Mouse (Mus musculus) cortical plate, adult 2 months (tissue): ENCODE results near the gene Ltk. TPM values are rescaled to one million over a fixed set of nuclear protein-coding genes. Genes with fewer than 3 reads are reported as not detected.

Source experiments
- H3K27ac ChIP-seq: fragments of 200-500 bp; 2 replicates; pipeline ENCODE4 v1.5.1; 2012; ENCODE audit warnings: low read length, control low read depth, inconsistent platforms; ENCODE audit not compliant: insufficient read depth
- H3K4me1 ChIP-seq: fragments of 200-500 bp; 2 replicates; pipeline ENCODE4 v1.6.1; 2011; ENCODE audit warnings: low read length; ENCODE audit not compliant: control insufficient read depth, insufficient read depth
- H3K4me3 ChIP-seq: fragments of 200-500 bp; 2 replicates; pipeline ENCODE4 v1.5.1; 2011; ENCODE audit warnings: mild to moderate bottlenecking, low read length, control low read depth; ENCODE audit not compliant: insufficient read depth
- CTCF ChIP-seq: fragments of 200-500 bp; IDR thresholded peaks from 2 replicates; pipeline ENCODE4 v1.5.1; 2011; ENCODE audit warnings: mild to moderate bottlenecking, control low read depth, low read length; ENCODE audit not compliant: insufficient read depth; ENCODE audit errors: extremely low read depth
- POLR2A ChIP-seq: fragments of 200-500 bp; IDR thresholded peaks from 2 replicates; pipeline ENCODE4 v1.6.1; 2011; ENCODE audit warnings: mild to moderate bottlenecking, low read length, control low read depth; ENCODE audit not compliant: insufficient read depth; ENCODE audit errors: extremely low read depth
- polyA plus RNA-seq: library from polyadenylated mRNA; depleted of rRNA; stranded (reverse); fragments of >200 nt; gene quantifications from 2 replicates; pipeline ENCODE4 v1.2.3, GENCODE M21; 2012

Gene Ltk
- polyA plus RNA-seq, 1 experiment: 63.2 TPM

DNA sequence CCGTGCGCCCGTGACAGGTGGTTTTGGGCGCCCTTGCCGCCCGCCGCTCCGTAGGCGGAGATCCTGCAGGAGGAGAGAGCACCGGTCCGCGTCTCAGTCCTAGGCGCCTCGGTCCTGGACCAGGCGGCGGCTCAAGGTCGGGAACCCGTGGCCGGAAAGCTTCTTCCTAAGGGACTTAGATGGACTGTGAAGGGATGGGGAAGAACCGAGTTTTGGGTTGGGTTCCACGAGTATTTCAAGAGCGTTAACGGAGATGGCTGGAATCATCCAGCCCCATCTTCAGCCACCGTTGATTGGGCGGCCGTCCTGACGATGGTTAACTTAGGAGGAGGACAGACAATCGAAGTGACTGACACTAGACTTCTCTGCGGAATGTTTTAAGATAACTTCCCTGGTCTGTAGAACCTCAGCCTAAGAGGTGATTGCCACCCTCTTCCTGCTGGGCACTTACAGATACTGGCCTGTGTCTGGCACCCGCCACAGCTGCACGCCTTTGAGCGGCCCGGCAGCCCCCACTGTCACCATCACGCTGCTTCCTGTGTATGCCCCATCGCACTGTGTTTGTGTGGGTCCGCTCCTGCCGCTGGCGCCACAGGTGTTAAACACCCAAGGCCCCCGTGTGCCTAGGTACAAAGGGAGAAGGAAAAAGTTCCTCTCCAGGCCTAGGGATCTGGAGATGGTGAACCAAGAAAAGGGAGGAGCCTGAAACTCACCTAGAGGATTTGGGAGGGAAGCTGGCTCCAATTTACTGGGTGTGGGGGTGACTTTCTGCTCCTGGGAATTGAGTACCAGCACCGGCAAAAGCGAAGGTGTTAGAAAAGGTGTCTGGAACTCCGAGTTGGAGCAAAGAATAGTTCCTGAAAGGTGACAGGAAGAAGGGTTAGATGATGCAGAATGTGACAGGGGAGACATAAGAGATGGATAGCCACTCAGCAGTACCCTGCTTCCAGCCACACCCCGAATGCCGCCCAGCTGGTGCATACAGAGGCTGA lies 1.1 kb downstream of the Ltk start:
- TF ChIP-seq POLR2A: no peak
- no peak for TF ChIP-seq CTCF
- Histone ChIP-seq H3K4me1 (peaks cover 1% of the 10 kb centered on the region; the same call in 1 of the 2 replicates), H3K27ac (no peak overlapping the region), H3K4me3 (peak overlapping the region; percentile 44)

DNA sequence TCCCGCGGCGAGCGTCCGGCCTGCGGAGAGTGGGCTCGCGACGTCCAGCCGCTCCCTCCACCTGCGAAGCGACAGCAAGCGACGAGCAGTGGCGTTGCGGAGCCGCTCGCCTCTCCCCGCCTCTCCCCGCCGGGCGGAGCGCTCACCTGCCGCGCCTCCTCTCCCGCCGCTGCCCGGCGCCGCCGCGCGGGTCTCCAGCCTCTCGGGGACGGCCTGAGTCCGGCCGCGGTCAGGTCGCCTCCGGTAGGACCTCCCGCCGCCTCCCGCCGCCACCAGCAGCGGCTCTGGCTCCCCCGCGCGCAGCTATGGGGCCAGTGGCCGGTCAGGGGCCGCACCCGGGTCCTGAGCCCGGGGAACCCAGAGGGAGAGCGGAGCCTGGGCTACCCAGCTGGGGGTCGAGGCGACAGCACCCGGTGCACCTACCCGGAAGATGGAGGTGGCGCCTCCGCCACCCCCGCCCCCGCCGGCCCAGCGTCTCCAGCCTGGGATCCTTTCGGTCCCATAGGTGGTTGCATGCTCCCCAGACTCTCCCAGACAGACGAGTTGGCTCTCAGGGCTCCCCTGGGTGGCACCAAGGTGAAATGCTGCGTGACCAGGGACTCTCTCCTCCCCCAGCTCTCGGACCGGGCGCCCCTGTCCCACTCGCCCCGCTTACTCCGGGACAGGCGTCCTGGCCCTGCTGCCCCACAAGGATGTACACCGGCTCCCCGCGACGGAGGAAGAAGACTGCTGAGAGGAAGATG lies 2.0 kb downstream of the Ltk start:
- no peak for TF ChIP-seq CTCF
- TF ChIP-seq POLR2A: no peak
- Histone ChIP-seq H3K27ac (peak overlapping the region; percentile 66), H3K4me3 (peak overlapping the region; percentile 44), H3K4me1 (peaks cover 1% of the 10 kb centered on the region; the same call in 1 of the 2 replicates)

DNA sequence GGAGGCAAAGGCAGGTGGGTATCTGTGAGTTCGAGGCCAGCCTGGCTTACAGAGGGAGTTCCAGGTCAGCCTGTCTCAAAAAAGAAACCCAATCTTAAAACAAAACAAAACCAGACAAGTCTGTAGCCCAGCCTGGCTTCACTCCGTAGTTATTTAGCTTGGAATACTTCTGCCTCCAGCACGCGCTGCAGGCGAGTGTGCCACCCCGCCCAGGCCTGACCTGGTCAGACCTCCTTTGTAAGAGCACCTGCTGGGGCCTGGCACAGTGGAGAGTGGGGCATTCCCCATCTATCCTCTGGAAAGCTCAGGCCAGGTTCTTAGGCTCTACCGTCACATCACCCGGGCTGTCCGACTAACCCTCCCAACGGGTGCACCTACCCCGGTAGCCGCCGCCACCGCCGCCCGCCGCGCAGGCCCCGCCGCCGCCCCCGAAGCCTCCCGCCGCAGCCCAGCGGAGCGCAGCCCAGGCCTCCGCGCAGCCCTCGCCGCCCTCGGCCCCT lies 2.6 kb downstream of the Ltk start:
- peak overlapping the region; percentile 66; the same call in 1 of the 2 replicates for H3K27ac ChIP-seq
- peak overlapping the region; percentile 44 for H3K4me3 ChIP-seq
- TF ChIP-seq POLR2A (no peak), CTCF (no peak)
- H3K4me1 ChIP-seq: peaks cover 1% of the 10 kb centered on the region; the same call in 1 of the 2 replicates

DNA sequence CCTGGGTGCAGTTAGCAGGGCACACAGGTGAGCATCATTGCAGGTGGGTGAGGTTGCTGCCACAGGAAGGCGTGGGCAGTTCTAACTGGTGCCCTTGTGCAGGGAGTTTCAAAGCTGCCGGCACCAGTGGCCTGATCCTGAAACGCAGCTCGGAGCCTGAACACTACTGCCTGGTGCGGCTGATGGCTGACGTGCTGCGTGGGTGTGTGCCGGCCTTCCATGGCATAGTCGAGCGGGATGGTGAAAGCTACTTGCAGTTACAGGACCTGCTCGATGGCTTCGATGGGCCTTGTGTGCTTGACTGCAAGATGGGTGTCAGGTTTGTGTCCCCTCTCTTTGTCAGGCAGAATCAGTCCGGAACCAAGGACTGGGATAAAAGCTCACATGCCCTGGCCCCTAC lies 11.0 kb downstream of the Ltk start:
- no peak overlapping the region for H3K4me3 ChIP-seq
- no peak for TF ChIP-seq CTCF
- peak overlapping the region; percentile 42; the same call in 1 of the 2 replicates for H3K27ac ChIP-seq
- H3K4me1 ChIP-seq: peaks cover 11% of the 10 kb centered on the region

DNA sequence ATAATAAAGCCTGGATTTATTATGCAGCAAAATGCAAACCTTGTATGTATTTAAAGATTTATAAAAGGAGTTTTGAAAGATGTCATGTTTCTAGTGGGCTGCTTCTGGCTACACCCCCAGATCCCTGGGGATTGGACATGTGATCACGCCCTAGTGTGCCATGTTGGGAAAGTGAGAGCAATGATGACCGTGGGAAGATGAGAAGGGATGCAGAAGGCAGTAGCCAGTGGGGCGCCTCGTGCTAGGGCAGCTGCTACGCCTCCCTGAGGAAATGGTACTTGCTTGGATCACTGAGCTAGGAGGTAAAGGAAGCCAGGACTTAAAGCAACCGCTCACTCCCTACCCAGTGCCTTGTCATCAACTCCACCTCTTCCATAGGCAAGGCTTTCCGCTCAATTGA lies 12.7 kb downstream of the Ltk start:
- TF ChIP-seq POLR2A (0 out of 2 replicates have a peak, but pooled peaks have one; percentile 32), CTCF (no peak)
- Histone ChIP-seq H3K4me1 (peaks cover 11% of the 10 kb centered on the region), H3K27ac (peak overlapping the region; percentile 51), H3K4me3 (no peak overlapping the region)

DNA sequence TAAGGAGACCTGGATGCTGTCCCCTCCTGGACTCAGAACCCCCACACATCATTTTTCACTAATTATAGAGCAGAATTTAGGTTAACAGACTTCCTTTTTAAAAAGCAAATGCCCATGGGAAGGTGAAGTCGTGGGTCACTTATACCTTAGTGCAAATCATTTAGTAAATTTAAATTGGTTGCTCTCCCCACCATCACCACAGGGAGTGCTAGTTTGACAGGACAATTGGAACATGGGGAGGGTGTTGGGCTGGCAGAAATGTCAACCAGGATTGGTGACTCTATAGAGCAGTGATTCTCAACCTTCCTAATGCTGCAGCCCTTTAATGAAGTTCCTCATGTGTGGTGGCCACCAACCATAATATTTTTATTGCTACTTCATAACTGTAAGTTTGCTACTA lies 14.9 kb downstream of the Ltk start:
- Histone ChIP-seq H3K4me1 (peaks cover 11% of the 10 kb centered on the region), H3K27ac (no peak overlapping the region), H3K4me3 (peak overlapping the region; percentile 93; the same call in 1 of the 2 replicates)
- peak; percentile 45 for TF ChIP-seq CTCF
- no peak for TF ChIP-seq POLR2A

DNA sequence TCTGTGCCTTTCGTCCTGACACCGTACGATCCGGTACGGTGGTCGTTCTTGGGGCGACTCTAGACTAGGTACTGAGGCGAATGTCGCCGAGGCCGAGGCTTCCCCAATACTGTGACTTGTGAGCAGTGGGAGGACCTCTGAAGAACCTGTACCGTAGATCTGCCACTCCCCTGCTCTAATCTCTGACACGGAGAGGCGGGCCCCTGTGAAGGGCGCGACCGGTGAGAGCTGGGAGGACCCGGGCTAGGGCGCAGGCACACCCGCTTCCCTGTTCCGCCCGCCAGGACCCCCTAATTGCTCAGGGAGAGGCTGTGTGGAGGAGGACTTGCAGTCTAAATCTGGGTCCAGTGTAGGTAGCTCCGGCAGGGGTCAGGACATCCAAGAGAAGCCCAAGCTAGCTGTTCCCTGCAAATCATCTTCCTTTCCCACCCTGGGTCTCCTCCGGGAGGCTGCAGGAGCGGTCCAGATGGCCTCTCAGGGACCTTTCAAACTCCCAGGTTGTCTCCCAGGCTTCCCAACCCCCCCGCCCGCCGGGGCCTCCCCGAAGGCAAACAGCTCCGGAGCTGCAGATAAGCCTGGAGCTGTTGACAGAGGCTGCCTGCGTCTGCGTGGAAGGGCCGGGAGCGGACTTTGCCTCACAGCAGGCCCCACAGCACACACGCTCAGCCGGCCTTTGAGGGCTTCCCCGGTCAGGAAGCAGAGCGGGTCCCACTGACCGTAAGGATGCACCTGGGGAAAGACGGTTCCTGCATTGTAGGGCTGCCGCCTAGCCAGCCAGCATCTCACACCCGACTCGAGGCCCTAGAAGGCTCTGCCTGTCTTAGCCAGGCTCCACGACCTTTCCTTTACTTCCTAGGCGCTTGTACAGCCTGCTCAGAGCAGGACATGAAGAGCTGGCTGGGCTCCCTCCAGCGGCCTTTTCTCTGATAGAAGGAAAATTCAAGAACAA lies 15.8 kb downstream of the Ltk start:
- H3K4me1 ChIP-seq: peaks cover 9% of the 10 kb centered on the region
- peak overlapping the region; percentile 64; the same call in 1 of the 2 replicates for H3K27ac ChIP-seq

DNA sequence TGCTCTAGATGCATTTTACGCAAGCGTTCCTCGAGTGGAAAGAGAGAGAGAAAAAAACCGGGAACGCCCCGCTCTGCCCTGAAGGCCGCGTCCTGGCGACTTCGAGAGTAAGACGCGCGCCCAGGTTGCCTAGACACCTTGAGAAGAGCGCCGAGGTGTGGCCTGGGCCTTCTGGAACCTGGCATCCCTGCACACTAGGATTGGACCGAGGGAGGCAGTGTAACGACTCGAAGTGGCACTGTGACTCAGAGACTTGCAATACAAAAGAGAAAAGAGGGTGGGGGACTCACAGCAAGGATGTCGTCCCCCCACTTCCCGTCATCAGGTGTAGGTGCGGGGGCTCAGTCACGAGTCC lies 16.4 kb downstream of the Ltk start:
- peak overlapping the region; percentile 93 for H3K4me3 ChIP-seq

More for the DNA sequence above, 15.8 kb downstream of the Ltk start:
- no peak for TF ChIP-seq CTCF
- TF ChIP-seq POLR2A: no peak
- peak overlapping the region; percentile 93 for H3K4me3 ChIP-seq

More for the DNA sequence above, 16.4 kb downstream of the Ltk start:
- Histone ChIP-seq H3K4me1 (peaks cover 9% of the 10 kb centered on the region), H3K27ac (peak overlapping the region; percentile 66)
- TF ChIP-seq POLR2A (no peak), CTCF (no peak)
